Mouse (Mus musculus): ENCODE results near the gene Slc6a2. TPM values are rescaled to one million over a fixed set of nuclear protein-coding genes. Genes with fewer than 3 reads are reported as not detected.

Slc6a2 gene
- polyA plus RNA-seq (2012; rRNA removed): 0.42 and 0.90 TPM in 2 replicates

DNA sequence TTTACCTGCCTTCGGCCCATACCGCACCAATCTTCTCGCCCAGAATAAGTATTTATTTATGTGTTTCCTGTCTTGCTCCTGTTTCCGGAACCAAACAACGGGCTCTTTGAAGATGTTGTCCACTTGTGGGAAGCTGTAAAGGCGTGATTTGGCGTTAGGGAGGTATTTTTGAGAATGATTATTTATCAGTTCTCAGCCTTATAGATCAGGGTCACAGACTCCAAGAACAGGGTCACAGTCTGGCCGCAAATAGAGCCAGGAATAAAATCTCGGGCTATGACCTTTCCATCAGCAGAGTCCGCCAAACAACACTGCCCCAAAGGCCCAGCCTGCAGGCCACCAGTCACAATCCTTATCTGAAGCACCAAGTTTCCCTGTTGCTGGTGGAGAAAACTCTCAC is at the start of gene Slc6a2:
Slc6a2 (plus strand) TSS at position 301 of the 400 bp plus-strand sequence.
- no peak for DNase-seq (ENCODE audit: low read depth)

DNA sequence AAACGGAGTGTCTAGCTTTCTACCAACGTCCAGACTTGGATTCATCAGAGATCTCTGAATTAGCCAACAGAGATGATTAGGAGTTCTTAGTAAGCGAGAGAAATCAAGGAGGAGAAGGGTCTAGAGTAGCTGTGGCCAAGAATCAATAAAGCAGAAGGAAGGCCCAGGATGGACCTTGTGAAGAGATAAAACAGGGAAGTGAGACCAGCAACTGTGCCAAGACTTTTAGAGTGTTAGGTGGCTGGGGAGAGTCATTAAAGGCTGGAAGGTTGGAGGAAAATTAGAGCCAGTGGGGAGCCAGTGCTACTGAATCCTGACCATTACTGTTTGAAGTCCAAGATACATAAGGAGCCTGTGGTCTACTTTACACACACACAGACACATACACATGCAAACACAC is 48.4 kb upstream of the Slc6a2 start:
- no peak for DNase-seq (ENCODE audit: low read depth)

DNA sequence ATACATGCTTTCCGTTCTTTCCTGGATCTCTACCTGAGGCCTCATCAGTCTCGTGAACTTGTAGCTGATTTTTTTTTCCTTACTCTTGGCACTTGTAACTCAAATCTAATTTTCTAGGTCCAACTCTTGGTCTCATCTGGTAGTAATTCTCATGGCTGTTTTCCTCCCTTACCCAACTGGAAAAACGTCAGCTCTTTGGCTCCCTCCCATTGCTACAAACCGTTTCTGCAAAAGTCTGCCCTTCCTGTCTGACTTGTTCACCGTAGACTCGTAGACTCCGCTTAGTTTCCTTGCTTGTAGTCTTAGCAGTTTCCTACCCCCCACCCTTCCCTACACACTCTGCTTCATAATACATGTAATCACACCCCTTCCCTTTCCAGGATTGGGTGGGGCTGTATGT is 46.5 kb upstream of the Slc6a2 start:
- DNase-seq (ENCODE audit: low read depth): no peak

DNA sequence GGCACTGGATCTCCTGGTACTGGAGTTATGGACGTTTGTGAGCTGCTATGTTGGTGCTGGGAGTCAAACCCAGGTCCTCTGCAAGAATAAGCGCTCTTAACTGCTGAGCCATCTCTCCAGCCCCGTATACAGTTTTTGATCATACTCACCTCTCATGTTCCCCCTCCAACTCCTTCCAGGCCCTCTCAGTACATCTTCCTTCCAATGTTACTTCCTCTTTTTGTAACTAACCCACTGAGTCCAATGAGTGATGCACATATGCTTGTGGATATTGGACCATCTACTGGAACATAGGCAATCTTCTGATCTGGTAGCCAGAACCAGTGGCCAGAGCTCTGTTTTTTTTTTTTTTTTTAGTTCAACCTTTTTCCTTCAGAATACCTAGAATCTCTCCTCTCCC is 43.8 kb upstream of the Slc6a2 start:
- DNase-seq (ENCODE audit: low read depth): no peak

DNA sequence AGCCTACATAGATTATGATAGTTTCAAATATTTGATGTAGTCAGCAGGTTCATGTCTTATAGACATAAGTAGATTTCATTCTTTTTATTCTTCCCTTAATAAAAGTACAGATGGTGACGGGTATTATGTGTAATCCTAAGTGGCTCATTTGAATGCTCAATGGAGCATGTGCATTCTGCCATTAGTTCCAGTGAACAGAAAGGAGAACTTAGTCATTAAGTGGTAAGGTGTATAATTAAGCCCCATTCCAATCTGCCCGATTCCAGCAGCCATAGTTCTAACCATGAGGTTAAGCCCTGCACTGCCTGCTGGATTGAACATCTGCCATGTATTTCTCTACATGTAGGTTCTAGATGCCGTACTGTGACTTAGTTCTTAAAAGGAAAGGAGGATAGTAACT is 38.1 kb upstream of the Slc6a2 start:
- no peak for DNase-seq (ENCODE audit: low read depth)

DNA sequence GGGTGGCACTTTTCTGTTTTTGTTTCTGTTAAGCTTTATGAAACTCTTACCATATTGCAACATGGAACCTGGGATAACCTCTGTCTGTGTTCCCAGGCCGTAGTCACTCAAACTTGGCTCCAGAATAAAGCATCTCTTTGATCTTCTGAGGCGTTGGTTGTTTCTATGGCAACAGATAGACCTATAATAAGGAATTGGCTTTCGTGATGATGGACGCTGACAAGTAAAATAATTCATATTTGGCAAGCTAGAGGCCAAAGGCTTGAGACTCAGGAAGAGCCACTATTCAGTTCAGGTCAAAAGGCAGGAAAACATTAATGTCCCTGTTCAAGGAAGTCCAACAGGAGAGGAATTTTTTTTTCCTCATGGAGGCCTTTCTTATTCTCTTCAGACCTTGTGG is 30.9 kb upstream of the Slc6a2 start:
- no peak for DNase-seq (ENCODE audit: low read depth)

DNA sequence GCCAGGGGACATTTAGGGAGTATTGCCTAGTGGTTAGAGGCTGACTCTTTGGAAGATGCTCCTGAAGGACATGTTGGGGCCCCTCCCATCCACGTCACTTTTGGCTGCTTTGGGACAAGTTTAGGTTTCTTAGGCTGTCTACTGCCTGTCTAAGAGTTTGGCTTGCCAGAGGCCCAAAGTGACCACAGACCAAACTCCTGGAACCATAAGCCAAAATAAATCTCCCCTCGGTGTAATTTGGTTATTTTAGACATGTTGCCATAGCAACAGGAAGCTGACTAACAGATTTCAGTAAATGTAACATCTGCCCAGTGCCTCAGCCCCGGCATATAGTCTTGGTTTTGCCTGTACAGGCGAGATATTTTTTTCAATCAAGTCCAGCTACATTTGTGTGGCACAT is 21.8 kb upstream of the Slc6a2 start:
- DNase-seq (ENCODE audit: low read depth): no peak

DNA sequence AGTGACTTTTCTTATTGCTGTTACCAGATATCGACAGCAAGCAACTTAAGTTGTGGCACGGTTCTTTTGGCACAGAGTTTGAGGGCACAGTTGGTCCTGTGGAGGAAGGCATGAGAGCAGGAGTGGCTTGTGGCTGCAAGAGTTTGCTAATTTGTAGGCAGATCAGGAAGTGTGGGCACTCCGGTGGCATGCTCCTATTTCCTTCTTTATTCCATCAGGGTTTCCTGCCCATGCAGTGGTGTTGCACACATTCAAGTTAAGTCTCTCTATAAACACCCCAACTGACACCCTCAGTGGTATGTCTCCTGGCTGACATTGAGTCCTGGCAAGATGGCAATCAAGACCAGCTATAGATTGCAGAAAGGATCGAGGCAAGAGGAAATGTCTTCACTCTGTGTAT is 10.8 kb upstream of the Slc6a2 start:
- no peak for DNase-seq (ENCODE audit: low read depth)

DNA sequence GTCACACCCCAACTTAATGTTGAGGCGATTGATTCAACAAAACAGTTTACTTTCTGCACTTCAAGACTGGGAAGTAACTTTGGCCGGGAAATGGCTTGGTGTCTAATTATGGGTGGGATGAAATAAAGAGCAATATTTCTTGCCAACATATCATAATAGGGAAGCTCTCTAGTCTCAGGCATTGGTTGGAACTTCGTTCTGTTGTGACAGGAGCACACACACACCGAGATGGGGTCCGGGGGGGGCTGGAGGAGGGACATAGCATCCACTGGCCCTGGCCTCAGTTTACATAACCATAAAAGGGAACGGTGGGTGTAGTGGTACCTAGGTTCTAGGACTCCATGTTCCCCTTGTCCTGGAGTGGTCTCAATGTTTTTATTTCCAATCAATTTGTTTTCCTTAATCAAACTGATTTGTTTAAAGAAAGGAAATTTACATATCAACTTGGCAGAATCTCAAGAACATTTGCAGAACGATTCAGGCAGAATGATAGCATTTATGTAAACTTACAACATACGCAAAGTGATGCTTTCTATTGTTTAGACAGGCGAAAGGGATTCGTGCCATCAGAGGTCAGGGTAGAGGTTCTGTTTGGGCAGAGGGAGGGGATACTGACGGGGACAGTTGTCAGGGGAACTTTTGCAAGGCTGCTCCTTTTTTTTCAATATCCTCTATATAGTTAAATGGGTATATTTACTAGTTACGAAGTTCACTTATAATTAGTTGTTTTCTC is 9.1 kb upstream of the Slc6a2 start:
- no peak for DNase-seq (ENCODE audit: low read depth)

DNA sequence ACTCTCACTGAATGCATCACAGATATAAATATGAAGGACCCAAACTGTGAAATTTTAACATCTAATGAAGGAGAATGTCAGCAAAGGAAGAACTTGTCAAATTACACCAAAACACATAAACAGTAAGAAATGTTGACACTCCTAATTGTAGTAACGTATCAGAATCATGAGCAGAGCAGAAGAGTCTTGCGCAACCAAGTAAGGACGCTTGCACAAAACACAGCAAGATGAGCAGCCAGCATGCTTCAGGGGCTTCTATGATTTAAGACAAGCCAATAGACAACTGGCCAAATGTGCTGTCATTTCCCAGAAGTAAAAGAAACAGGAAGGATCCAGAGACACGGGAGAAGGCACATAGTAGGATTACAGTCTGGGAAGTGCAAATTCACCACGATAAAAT is 5.8 kb upstream of the Slc6a2 start:
- no peak for DNase-seq (ENCODE audit: low read depth)

DNA sequence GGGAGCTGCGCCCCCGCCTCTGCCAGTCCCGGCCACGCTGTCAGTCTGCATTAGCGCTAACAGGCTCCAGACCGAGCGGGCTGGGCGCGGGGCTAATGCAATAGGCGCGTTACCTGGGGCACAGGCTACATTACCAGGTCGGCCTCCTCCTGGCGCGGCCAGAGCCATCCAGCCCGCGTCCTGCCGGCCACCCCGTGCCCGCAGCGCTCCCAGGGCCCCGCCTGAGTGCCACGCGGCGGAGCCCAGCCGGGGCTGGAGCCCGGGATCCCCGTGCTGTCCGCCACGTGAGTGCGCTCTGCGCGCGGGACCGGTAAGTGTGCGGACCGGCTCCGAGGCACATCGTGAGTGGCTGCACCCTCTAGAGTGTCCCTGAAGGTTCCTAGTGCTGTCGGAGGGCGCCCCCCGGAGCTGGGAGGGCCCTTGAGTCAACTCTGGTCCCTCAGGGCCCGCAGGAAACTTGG is 602 bp downstream of the Slc6a2 start:
- no peak for DNase-seq (ENCODE audit: low read depth)

DNA sequence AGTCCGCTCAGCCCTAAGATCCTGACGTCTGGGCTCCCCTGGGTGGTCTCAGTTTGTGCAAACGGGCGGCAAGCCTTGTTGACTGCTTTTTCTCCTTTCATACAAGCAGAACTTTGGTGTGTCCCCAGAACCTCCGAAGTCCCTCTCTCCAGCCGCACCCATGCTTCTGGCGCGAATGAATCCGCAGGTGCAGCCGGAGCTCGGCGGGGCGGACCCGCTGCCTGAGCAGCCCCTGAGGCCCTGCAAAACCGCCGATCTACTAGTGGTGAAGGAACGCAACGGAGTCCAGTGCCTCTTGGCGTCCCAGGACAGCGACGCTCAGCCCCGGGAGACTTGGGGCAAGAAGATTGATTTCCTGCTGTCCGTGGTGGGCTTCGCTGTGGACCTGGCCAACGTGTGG is 1.2 kb downstream of the Slc6a2 start:
- no peak for DNase-seq (ENCODE audit: low read depth)

DNA sequence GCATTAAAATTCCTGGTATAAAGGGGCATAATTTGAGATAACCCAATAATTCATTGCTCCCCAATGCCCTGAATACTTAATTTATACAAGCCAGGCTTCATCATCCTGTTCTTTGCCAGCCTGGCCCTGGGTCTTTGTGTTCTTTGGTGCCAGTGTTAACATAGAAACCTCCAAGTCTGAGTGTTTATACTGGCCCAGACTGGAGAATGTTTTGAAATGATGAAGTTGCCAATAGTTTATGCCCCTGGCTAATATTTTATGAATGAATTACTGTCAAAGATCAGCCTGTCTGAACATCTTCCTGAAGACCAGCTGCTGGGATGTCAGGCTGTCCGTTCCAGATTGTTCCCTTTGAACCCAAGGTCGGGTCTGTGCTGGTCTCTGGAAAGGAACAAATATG is 4.7 kb downstream of the Slc6a2 start:
- DNase-seq (ENCODE audit: low read depth): peak; percentile 59

DNA sequence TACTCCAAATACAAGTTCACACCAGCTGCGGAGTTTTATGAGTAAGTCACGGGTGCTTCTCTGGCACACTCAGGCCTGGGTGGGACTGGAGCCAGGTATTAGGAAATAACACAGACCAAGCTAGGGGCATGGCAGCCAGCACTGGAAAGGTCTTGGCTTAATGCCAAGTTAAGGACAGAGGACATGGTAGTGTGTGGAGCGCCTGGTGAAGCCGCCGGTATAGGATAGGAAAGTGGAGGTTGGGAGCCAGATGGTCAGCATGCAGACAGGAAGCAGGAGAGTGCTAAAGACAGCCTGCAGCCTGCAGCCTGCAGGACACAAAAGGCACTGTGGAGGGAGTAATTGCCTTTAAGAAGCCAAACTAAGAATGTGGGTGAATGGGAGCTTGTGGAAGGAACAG is 13.1 kb downstream of the Slc6a2 start:
- DNase-seq (ENCODE audit: low read depth): no peak

DNA sequence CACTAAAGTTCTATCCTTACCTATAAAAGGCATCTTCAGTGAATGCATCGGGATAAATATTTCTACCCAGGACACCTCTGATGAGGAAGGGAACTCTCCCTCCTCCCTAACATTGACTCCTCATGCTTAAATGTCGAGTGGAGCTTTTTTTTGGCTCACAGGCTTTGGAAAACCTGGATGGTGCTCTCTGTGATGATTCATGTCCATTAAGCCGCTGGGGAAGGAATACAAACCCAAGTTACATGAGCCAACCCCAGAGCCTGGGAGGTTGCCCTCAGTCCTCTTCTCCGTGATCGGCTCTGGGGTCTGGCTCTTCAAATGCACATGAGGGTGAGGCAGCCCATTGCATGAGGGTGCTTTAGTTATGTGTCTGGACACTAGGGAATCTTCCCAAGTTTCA is 16.8 kb downstream of the Slc6a2 start:
- no peak for DNase-seq (ENCODE audit: low read depth)

DNA sequence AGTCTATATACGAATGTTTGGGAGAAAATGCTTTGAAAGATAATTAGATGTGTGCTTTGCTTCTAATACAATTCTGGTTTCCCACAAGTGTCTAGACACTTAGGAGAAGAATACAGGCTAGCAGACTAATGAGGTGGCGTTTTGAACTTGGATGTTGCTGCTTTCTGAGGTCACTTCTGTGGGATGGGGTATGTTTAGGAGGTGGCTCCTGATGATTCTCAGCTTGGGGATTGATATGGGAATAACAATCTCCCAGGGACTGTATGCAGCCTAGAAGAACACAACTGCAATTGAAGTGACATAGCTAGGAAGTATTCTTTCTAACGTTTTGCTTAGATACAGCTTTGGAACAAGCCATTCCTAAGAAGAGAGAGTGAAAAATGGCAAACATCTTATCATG is 22.6 kb downstream of the Slc6a2 start:
- DNase-seq (ENCODE audit: low read depth): no peak

DNA sequence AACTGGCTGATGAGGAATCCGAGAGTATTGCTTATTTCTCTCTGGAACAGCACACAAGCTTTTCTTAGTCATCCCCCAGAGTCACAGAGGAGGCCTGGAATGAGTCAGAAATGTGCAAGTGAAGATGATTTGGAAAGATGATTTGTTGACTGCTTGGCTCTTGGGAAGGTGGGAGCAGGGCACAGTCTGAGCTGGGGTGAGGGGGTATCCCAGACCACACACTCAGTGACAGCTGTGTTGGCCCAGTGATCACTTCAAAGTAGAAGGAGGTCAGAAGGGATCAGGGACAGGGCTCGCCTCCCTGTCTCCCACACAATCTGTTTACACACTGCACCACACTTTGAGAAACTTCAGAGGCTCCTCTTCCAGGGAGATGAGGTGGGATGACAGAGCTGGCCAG is 24.5 kb downstream of the Slc6a2 start:
- DNase-seq (ENCODE audit: low read depth): no peak

DNA sequence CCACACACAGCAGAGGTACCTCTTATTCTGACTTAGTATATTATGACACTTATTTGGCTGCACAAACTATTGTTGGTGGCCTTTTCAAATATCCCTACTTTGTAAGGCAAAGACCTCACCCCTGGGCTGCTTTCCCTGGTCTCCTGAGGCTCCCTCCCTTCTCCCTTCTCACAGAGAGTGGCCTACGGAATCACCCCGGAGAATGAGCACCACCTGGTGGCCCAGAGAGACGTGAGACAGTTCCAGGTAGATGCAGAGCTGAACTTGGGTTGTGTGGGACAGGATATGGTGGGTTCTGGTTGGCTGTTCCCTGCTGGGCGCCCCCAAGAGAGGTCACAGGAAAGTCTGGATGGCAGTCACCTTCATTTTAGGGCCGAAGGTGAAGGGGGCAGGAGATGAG is 37.0 kb downstream of the Slc6a2 start:
- no peak for DNase-seq (ENCODE audit: low read depth)

DNA sequence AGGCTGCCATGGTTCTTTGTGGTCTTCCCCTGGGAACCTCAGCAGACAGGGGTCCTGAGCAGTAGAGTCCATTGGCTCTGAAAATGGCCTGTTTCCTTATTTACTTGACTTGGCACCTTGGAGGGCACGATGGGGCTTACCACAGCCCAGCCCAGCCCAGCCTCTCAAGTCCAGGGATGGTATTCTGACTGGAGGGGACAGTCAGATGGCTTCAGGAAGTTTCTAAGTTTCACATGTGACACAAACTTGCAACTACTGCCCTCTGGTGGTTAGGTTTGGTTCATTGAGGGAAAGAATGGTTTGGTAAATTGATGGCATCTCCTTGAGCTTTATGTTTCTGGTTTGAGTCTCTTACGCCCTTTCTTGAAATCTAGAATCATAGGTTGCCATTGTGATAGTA is 38.7 kb downstream of the Slc6a2 start:
- no peak for DNase-seq (ENCODE audit: low read depth)

DNA sequence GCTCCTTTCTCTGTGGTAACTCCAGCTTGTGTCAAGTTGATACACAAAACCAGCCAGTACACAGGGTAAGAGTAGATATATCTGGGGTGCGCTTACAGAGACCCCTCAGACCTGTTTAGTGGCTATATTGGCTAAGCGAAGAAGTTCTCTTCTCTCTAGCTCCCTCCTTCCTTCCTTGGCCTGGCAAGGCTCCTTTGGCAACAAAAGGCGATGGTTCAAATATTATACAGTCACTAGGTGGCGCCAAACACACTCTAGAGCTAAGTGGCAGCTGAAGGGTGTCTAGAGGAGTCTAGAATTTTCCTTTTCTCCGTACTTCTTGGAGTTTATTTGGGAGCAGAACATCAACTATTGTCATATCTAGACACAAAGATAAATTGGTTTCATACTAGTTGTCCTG is 50.4 kb downstream of the Slc6a2 start:
- no peak for DNase-seq (ENCODE audit: low read depth)

DNA sequence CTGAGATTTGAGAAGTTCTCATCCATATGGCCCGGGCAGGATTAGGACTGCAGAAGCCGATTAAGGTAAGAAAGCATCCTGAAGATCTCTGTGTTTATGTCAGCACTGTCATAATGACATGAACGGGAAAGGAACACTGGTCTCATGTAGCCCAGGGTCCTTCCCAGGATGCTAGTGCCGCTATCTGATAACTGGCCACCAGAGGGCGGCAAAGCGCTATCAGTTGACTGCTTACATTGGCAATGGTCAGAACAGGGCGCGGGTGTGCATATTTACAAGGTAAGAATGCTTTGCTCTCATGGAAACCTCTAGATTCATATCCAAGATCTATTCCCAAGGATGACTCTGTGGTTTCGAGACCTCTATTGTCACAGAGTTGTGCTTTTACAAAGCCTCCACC is 51.6 kb downstream of the Slc6a2 start:
- DNase-seq (ENCODE audit: low read depth): no peak

DNA sequence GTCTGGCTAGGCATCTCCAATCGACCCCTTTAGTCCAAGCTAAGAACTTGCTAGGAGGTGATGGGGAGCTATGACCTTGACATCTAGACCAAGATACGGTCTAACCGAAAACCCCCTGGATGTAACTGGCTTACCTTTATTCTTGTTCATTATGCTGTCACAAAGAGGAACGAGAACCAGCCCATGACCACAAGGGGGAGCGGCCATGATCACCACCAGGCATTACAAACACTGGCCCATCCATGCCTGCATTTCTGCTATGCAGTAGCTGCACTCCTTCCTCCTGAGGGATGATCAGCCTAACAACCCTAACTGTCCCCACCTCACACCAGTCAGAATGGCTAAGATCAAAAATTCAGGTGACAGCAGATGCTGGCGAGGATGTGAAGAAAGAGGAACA is 52.3 kb downstream of the Slc6a2 start:
- DNase-seq (ENCODE audit: low read depth): no peak

DNA sequence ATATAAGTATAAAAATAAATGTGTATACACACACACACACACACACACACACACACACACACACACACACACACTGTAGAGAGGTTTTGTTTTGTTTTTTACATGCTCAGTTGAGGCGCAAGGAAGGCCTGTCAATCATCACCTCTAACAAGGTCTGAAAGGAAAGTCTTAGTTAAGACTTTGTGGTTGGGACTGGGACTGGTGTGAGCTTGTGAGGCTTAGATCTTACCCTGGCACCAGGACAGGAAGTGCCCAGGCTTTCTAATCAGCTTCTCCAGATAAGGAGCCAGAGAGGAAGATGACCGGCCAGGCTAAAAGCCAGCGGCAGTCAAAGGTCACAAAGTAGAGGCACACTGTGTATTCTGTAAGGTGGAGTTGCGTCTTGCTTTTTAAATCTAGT is 54.4 kb downstream of the Slc6a2 start:
- DNase-seq (ENCODE audit: low read depth): no peak

DNA sequence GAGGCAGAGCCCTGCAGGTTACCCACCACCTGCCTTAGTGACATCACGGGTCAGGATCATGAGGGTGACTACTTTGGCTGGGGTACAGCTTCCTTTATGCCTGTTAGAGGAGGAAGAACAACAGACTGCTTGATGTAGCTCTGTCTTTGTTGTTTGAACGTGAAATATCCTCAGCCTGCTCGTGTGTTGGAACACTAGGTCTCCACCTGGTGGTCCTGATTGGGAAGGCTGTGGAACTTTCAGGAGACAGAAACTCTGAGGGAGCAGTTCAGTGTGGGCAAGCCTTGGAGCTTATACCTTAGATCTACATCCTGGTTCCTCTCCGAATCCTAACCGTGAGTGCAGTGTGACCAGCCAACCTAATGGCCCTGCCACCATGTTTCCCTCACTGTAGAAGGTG is 61.9 kb downstream of the Slc6a2 start:
- no peak for DNase-seq (ENCODE audit: low read depth)

Measured in gonadal fat pad, adult 2 months (tissue).